Mouse (Mus musculus): ENCODE measurements around the gene Hectd4.

Hectd4 gene

GRCm38 (mm10) chr5:121398965-121399462 lies 179.0 kb downstream of the Hectd4 start:
- DNase-seq, result no peak

- no peak for DNase-seq
Observed at GRCm38 (mm10) chr5:121399540-121399939, 179.5 kb downstream of the Hectd4 start.

GRCm38 (mm10) chr5:121400064-121400463 lies 180.0 kb downstream of the Hectd4 start:
- no peak for DNase-seq

- no peak for DNase-seq
Observed at GRCm38 (mm10) chr5:121400849-121401248, 180.8 kb downstream of the Hectd4 start.

- no peak for DNase-seq
Observed at GRCm38 (mm10) chr5:121407856-121408255, 187.8 kb downstream of the Hectd4 start.

- DNase-seq, result no peak
Observed at GRCm38 (mm10) chr5:121410975-121411374, 191.0 kb downstream of the Hectd4 start.
